Mouse (Mus musculus): Measurements from ENCODE around the gene Vmn1r225.
"Not testable (repeated sequence)": the region's sequence is repeated elsewhere in the genome, so short reads cannot be mapped to it uniquely, and the experiment has no call there.

Gene Vmn1r225

DNA sequence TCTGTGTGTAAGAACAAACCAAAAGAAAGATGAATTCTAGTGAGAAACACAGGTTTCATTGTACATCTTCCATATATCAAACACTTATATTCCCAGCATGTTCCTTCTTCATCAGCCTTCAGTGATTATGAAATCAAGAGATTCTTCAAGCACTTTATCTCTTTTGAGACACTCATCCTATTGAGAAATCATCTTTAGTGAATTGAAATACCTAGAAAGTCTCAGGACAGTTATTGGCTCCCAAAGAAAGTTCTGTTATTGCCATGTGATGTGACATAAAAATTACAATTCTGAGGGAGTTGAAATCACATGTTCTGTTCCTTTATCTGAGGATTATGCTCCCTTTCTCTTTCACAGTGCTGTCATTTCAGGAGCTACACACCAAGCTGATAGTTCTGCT lies at the start of gene Vmn1r225:
Vmn1r225 (plus strand) TSS at position 301 of the 400 bp plus-strand sequence.
- no peak for DNase-seq (ENCODE audit: low spot score in 2 of 2)

DNA sequence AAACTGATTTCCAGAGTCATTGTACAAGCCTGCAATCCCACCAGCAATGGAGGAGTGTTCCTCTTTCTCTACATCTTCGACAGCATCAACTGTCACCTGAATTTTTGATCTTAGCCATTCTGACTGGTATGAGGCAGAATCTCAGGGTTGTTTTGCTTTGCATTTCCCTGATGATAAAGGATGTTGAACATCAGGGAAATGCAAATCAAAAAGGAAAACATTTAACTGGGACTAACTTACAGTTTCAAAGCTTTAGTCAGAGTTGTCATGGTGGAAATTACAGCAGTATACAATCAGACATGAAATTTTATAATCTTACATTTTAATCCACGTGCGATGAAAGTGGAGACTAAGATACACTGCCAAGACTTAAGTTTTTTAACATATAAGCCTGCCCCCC lies 24.6 kb upstream of the Vmn1r225 start:
- DNase-seq (ENCODE audit: low spot score in 2 of 2) = no peak

DNA sequence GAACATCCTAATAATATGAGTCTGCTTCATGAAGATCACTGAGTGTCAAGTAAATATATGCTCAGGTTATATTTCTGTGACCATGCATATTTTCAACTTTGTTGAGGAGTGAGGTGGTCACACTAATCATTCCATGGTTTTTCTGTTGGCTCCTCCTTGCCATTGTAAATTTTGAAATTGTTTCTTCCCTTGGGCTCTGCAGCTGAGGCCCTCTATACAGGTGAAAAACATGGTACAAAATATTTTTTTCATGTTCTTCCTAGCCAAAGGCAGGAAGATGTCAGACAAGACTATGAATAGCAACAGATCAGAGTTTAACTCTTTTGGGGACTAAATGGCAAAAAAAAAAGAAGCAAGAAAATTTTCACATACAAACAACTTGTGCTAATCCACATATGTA lies 16.7 kb upstream of the Vmn1r225 start, which contains the start of gene Vmn2r108:
Vmn2r108 (minus strand) TSS at position 101 of the 400 bp plus-strand sequence.
- DNase-seq (ENCODE audit: low spot score in 2 of 2) = no peak

GRCm38 (mm10) chr17:20508247-20508646 lies 10.3 kb downstream of the Vmn1r225 start:
- not testable (repeated sequence) for DNase-seq (ENCODE audit: low spot score in 2 of 2)

All from frontal cortex, postnatal 14 days (tissue).